7 mouse cellular contexts compared by ENCODE assay signal in the genomic region with DNA sequence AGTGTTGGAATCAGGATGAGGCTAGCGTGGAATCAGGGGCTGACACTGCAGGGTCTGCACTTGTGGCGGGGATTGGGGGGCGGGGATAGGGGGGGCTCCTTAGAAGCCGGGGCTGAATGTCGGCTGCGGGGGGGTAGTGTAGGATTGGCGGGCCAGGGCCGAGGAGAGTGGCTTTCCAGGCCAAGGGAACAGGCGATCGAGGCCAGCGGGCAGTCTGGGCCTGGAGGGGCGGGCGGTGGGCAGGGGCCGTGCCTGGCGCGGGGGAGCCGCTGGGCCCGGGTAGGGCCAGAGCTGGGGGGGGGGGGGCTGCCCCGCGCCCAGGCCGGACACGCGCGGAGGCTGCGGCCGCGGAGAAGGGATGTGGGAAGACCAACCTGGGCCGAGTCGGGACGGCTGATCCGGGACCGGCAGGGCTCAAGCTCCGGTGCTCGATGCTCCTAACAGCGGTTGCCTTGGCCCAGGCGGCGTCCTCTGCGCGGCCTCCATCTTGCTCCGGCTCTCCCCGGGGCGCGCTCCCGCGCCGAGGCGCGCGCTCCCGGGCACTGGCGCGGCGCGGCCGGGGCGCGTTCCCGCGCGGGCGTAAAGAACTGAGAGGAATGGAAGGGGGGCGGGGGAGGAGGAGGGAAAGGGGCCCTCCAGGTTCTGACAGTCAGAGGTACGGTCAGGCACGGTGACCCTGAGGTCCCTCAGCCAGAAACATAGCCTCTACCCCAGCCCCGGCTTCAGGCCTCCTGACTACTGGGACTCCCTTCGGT. TPM values are rescaled to one million over a fixed set of nuclear protein-coding genes. Genes with fewer than 3 reads are reported as not detected.
DNase-seq lines count a peak whose midpoint lies in the region; ATAC-seq and TF ChIP-seq lines count a peak whose summit lies in the region.

TSS of gene Lhfpl4 (minus strand) at position 544 of the 755 bp plus-strand sequence.

- no peak within 1 kb of the TSS for H3K27ac ChIP-seq in spleen, adult 2 months (ENCODE audit: insufficient read depth, low read length)
- H3K27ac ChIP-seq in heart, postnatal 0 days (ENCODE audit: low read depth) = no peak within 1 kb of the TSS
- H3K27ac ChIP-seq in olfactory bulb, adult 2 months (ENCODE audit: insufficient read depth, low read depth, low read length) = peak within 1 kb of the TSS; percentile 42

- no peaks in the 10 kb centered on the region for H3K9me3 ChIP-seq in heart, postnatal 0 days (replicated peaks; ENCODE audit: control insufficient read depth, low read length)

- H3K36me3 ChIP-seq in spleen, adult 2 months (ENCODE audit: control insufficient read depth, insufficient read depth, low read length) = no peaks in the 10 kb centered on the region
- H3K36me3 ChIP-seq in heart, postnatal 0 days (replicated peaks; ENCODE audit: control insufficient read depth, insufficient read depth, low read length) = no peaks in the 10 kb centered on the region

- TF ChIP-seq POLR2A in spleen, adult 2 months (IDR thresholded peaks at IDR 0.05; ENCODE audit: low read depth, low read length) = no peak
- peak; percentile 76 for TF ChIP-seq POLR2A in olfactory bulb, adult 2 months (IDR thresholded peaks at IDR 0.05; ENCODE audit: insufficient read depth, low read depth, low read length)

- H3K4me3 ChIP-seq in spleen, adult 2 months (ENCODE audit: extremely low read depth, insufficient read depth, insufficient read length) = peak within 1 kb of the TSS; percentile 33; the same call in 1 of the 2 replicates
- H3K4me3 ChIP-seq in heart, postnatal 0 days (ENCODE audit: low read depth, low read length) = peak within 1 kb of the TSS; percentile 50
- H3K4me3 ChIP-seq in olfactory bulb, adult 2 months (ENCODE audit: insufficient read depth, low read depth, low read length) = peak within 1 kb of the TSS; percentile 57

- H3K4me1 ChIP-seq in spleen, adult 2 months (ENCODE audit: control insufficient read depth, insufficient read depth, insufficient read length) = peaks cover 5% of the 10 kb centered on the region; the same call in 1 of the 2 replicates
- peaks cover 7% of the 10 kb centered on the region; the same call in 1 of the 2 replicates for H3K4me1 ChIP-seq in heart, postnatal 0 days (ENCODE audit: control insufficient read depth, insufficient read depth)
- H3K4me1 ChIP-seq in olfactory bulb, adult 2 months (ENCODE audit: control insufficient read depth, insufficient read depth, low read length) = peaks cover 7% of the 10 kb centered on the region

- no peak for ATAC-seq in heart, postnatal 0 days (ENCODE audit: insufficient read depth, low read depth)
- no peak; the same call in 1 of the 2 replicates for ATAC-seq in granulocyte monocyte progenitor cell, adult 5-6 weeks (replicated peaks; ENCODE audit: poor library complexity, severe bottlenecking)

- TF ChIP-seq CTCF in spleen, adult 2 months (IDR thresholded peaks at IDR 0.05; ENCODE audit: extremely low read depth, insufficient read depth, insufficient read length, insufficient replicate concordance) = no peak
- no peak for TF ChIP-seq CTCF in heart, postnatal 0 days (IDR thresholded peaks at IDR 0.05; ENCODE audit: low read depth)
- TF ChIP-seq CTCF in olfactory bulb, adult 2 months (IDR thresholded peaks at IDR 0.05; ENCODE audit: insufficient read depth, low read depth, low read length) = no peak

- DNase-seq in spleen, adult 2 months (ENCODE audit: low read depth in 1 of 2, low spot score in 2 of 2) = no peak
- no peak for DNase-seq in spleen, postnatal 4 days (ENCODE audit: low spot score in 2 of 2)
- DNase-seq in cerebellum, postnatal 25 days = peak; percentile 81 to 86
- no peak for DNase-seq in heart, postnatal 0 days (ENCODE audit: low spot score)
- peak; percentile 70 for DNase-seq in left cerebral cortex, postnatal 4 days

- H3K27me3 ChIP-seq in spleen, adult 2 months (ENCODE audit: control insufficient read depth, insufficient read depth, low read length) = peaks cover 26% of the 10 kb centered on the region
- peaks cover 48% of the 10 kb centered on the region for H3K27me3 ChIP-seq in heart, postnatal 0 days (ENCODE audit: control insufficient read depth, insufficient read depth, low read length)

- H3K9ac ChIP-seq in heart, postnatal 0 days (replicated peaks; ENCODE audit: low read depth, low read length) = no peak within 1 kb of the TSS

- intact Hi-C loops in left cerebral cortex, postnatal 4 days (cut with DNase I) = no loop called here

- 4% methylated on average over 37 of the region's 66 CpGs for WGBS in spleen, adult 2 months
- 2% methylated on average over 37 of the region's 66 CpGs for WGBS in heart, postnatal 0 days
- WGBS in olfactory bulb, adult 2 months = under 1% methylated on average over 59 of the region's 66 CpGs

- H3K4me2 ChIP-seq in heart, postnatal 0 days (ENCODE audit: low read depth, low read length) = peak within 1 kb of the TSS; percentile 62

- no peak for TF ChIP-seq EP300 in heart, postnatal 0 days (IDR thresholded peaks at IDR 0.05; ENCODE audit: low read depth)

RNA-seq across cellular contexts. Expression of gene Lhfpl4, which starts in this region (rescaled TPM):
- 0.06 and 0.08 TPM in 2 replicates for polyA plus RNA-seq in spleen, adult 2 months (2012; rRNA removed)
- 0.38 TPM in 1 of 2 replicates, not detected in the other for total RNA-seq in heart, postnatal 0 days (2014; rRNA removed; ENCODE audit: low replicate concordance)
- polyA plus RNA-seq in heart, postnatal 0 days (2015; fragmentation: Nextera tagmentation; extraction: Ambion mirVana) = 0.22 and 0.25 TPM in 2 replicates
- 100 to 1,000 TPM in 1 of 2 experiments, 10 to 100 TPM in 1; 95.9 to 102 TPM for total RNA-seq in left cerebral cortex, postnatal 4 days (2021)
- polyA plus RNA-seq in olfactory bulb, adult 2 months (2012; ENCODE audit: insufficient read depth, insufficient read length, low replicate concordance, missing spikeins) = not detected in 2 replicates
- not detected in 2 replicates for total RNA-seq in granulocyte monocyte progenitor cell, adult 5-6 weeks (2014; fragmentation: Nextera tagmentation)
- not detected in 2 replicates for total RNA-seq in granulocyte monocyte progenitor cell, adult 5-6 weeks (2017)

Comparison
In these comparisons a context has a peak if more than half of its experiments do, and no peak if none do; other contexts are left out.
1. RNA of gene Lhfpl4 (total RNA-seq): 95.9 to 102 TPM in left cerebral cortex, postnatal 4 days; 0.38 TPM in heart, postnatal 0 days and not detected in granulocyte monocyte progenitor cell, adult 5-6 weeks; every median in the first group is over 10 times any median in the second.
2. DNase-seq: peak in cerebellum, postnatal 25 days (2 of 2) and left cerebral cortex, postnatal 4 days (single experiment); none in spleen, adult 2 months (0 of 2), spleen, postnatal 4 days (0 of 2) and heart, postnatal 0 days (single experiment).
3. Peak in every context shown above with its lines, with median percentiles within 50 percentile points of each other: H3K4me3 ChIP-seq.